Mouse (Mus musculus) inflammation-experienced regulatory T-cells, adult 6 months (primary cell): Measurements from ENCODE around the gene Cacng2. TPM values are rescaled to one million over a fixed set of nuclear protein-coding genes. Genes with fewer than 3 reads are reported as not detected.

Experiments
- polyA plus RNA-seq, 3 experiments: library from polyadenylated mRNA; unstranded; fragments of 100-300 nt; shearing (Covaris generic); gene quantifications; one replicate each; pipeline ENCODE4 v1.2.1; 2017

The Cacng2 gene
- polyA plus RNA-seq, 3 experiments from 2014 or later, result not detected

Other genes with a start within 250 kb of the Cacng2 start
- 100 to 1,000 TPM; 178 to 243 (median 221) TPM for gene Txn2, start 191.0 kb downstream of the Cacng2 start, polyA plus RNA-seq
- gene Foxred2, start 163.3 kb downstream of the Cacng2 start, polyA plus RNA-seq, result 1 to 10 TPM; 1.5 to 4.6 (median 2.5) TPM
- 100 to 1,000 TPM; 129 to 182 (median 175) TPM for gene Eif3d, start 149.2 kb downstream of the Cacng2 start, polyA plus RNA-seq
- 10 to 100 TPM; 60.2 to 65.9 (median 62.0) TPM for gene Ift27, start 54.1 kb upstream of the Cacng2 start, polyA plus RNA-seq
- not detected for gene Pvalb, start 86.4 kb upstream of the Cacng2 start, polyA plus RNA-seq
- 100 to 1,000 TPM; 145 to 184 (median 174) TPM for gene Ncf4, start 124.8 kb upstream of the Cacng2 start, polyA plus RNA-seq
- gene Csf2rb2, start 185.7 kb upstream of the Cacng2 start, polyA plus RNA-seq, result under 1 TPM in 1 of 3 experiments, not detected in 2; 0.54 TPM
- under 1 TPM in 2 of 3 experiments, not detected in 1; 0.12 to 0.67 TPM for gene Csf2rb, start 205.7 kb upstream of the Cacng2 start, polyA plus RNA-seq